Mouse (Mus musculus): ENCODE results near the gene Mthfd1l. TPM values are rescaled to one million over a fixed set of nuclear protein-coding genes. Genes with fewer than 3 reads are reported as not detected.
A peak's percentile ranks its signal among the peaks of the same experiment; 100 is the strongest.

The Mthfd1l gene
- polyA plus RNA-seq, 1 experiment from 2014 or later: 8.3 TPM

DNA sequence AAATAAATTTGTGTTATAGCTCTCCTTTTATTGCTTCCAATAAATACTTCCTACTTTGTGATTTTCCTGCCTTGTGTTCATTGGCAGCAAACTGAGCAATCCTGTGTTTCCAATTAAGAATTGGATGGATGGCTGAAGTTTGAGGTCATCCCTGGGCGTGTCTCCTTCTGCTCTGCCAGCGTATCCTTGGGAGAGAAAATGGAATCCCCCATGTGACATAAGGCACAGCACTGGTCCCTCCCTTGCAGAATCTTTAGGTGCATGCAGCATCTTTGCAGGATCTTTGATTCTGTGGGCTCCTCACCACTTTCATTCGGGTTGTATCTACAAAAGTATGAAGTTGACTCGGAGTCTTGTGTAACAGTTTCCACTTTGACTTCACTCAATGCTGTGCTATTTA, 53.7 kb downstream of the Mthfd1l start:
- Histone ChIP-seq H3K27ac (peak overlapping the region; percentile 22; the same call in 1 of the 2 replicates), H3K4me3 (no peak overlapping the region), H3K4me1 (peaks cover 11% of the 10 kb centered on the region; the same call in 1 of the 2 replicates), H3K9me3 (no peaks in the 10 kb centered on the region), H3K36me3 (no peaks in the 10 kb centered on the region), H3K9ac (no peak overlapping the region), H3K27me3 (no peaks in the 10 kb centered on the region), H3K4me2 (no peak overlapping the region)
- ATAC-seq (ENCODE audit: insufficient number of reproducible peaks, low FRiP score, low TSS enrichment, low read depth): no peak
- 59% methylated on average over 4 of the region's 4 CpGs for WGBS

DNA sequence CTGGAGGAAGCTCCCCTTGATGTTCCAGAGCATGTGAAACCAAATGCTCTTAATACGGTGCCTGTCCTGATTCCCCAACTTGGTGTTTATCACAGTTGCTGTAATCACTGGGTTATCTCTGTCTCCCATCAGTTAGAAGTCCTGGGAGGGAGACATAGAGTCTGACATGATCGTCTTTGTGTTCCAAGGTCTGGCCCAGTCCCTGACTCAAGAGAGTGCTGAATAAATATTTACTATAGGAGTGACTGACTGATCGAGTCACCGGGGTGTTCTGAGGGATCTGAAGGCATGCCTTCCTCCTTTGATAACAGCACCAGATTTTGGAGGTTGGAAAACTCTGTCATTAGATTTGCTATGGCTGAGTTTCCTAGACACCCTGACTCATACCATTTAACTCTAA, 54.5 kb downstream of the Mthfd1l start:
- H3K9me3 ChIP-seq: no peaks in the 10 kb centered on the region
- no peak overlapping the region for H3K9ac ChIP-seq
- peaks cover 11% of the 10 kb centered on the region; the same call in 1 of the 2 replicates for H3K4me1 ChIP-seq
- H3K4me3 ChIP-seq: no peak overlapping the region
- H3K36me3 ChIP-seq: no peaks in the 10 kb centered on the region
- no peak overlapping the region for H3K27ac ChIP-seq
- 53% methylated on average over 4 of the region's 4 CpGs for WGBS
- no peak for ATAC-seq (ENCODE audit: insufficient number of reproducible peaks, low FRiP score, low TSS enrichment, low read depth)
- no peak overlapping the region for H3K4me2 ChIP-seq
- H3K27me3 ChIP-seq: no peaks in the 10 kb centered on the region

DNA sequence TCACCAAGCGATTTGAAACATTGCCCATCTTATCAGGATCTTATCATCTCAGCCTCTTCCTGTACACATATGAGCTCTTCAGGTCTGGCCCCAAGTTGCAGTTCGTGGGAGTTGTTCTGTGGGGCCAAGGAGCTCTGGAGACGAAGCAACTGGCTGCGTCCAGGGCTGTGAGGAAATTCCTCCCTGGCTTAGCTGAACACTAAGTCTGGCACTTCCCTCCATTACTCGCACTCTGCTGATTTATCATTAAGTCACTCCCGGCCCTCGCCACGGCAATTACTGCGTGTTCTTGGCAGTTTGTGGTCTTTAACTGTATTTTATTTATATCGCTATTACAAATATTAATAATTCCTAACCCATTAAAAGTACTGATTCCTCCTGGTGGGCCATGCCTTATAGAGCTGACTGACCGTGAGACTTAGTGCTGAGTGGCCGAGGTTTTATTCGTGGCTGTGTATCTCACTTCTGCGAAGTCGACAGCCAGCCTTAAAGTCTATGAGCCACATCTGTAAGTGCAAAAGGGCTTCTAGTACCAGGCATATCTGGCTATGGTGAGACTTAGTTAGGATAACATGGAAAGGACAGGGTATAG, 56.0 kb downstream of the Mthfd1l start:
- Histone ChIP-seq H3K9ac (no peak overlapping the region), H3K27me3 (no peaks in the 10 kb centered on the region), H3K27ac (no peak overlapping the region), H3K9me3 (no peaks in the 10 kb centered on the region), H3K36me3 (no peaks in the 10 kb centered on the region), H3K4me3 (no peak overlapping the region), H3K4me1 (peaks cover 11% of the 10 kb centered on the region; the same call in 1 of the 2 replicates), H3K4me2 (no peak overlapping the region)
- 66% methylated on average over 15 of the region's 15 CpGs for WGBS
- ATAC-seq (ENCODE audit: insufficient number of reproducible peaks, low FRiP score, low TSS enrichment, low read depth): no peak

DNA sequence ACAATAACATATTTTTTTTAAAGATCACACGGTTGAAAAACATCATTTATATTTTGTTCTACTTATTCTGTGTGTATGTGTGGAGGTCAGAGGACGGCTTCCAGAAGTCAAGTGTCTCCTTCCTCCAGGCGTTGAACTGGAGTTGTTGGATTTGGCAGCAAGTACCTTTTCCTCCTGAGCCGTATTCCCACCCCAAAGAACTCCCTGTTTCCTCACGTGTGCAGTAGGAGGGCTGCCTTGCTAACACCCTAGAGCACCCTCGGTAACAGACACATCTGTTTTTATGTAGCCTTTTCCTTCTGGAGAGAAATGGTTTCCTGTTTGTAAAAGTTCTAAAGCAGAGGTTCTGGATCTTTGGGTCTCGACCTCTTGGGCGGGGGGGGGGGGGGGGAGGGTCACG, 60.8 kb downstream of the Mthfd1l start:
- Histone ChIP-seq H3K4me1 (peaks cover 2% of the 10 kb centered on the region; the same call in 1 of the 2 replicates), H3K4me3 (no peak overlapping the region), H3K36me3 (no peaks in the 10 kb centered on the region), H3K9ac (no peak overlapping the region), H3K27me3 (no peaks in the 10 kb centered on the region), H3K27ac (no peak overlapping the region), H3K4me2 (no peak overlapping the region), H3K9me3 (no peaks in the 10 kb centered on the region)
- no peak for ATAC-seq (ENCODE audit: insufficient number of reproducible peaks, low FRiP score, low TSS enrichment, low read depth)
- 59% methylated on average over 9 of the region's 9 CpGs for WGBS

DNA sequence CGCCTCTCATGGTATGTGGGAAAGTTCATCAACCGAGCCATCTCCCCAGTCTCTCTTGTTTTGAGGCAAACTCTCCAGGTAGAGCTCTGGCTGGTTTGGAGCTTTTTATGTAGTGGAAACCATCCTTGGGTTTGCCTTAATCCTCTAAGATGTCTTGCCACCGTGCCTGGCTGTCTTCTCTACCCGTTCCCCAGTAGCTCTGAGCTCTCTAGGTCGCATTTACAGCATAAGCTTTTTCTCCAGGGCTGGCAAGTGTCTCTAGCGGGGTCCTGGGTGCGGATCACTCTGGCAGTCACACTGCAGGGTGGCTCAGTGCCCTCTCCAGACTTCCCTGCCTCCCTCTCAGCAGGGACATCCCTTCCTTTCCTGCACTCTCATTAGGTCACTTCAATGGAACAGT, 63.6 kb downstream of the Mthfd1l start:
- no peaks in the 10 kb centered on the region for H3K9me3 ChIP-seq
- no peak overlapping the region for H3K4me3 ChIP-seq
- H3K4me1 ChIP-seq: peaks cover 2% of the 10 kb centered on the region; the same call in 1 of the 2 replicates
- no peaks in the 10 kb centered on the region for H3K36me3 ChIP-seq
- H3K27ac ChIP-seq: no peak overlapping the region
- no peak for ATAC-seq (ENCODE audit: insufficient number of reproducible peaks, low FRiP score, low TSS enrichment, low read depth)
- H3K27me3 ChIP-seq: no peaks in the 10 kb centered on the region
- no peak overlapping the region for H3K9ac ChIP-seq
- WGBS: 94% methylated on average over 7 of the region's 7 CpGs
- no peak overlapping the region for H3K4me2 ChIP-seq

DNA sequence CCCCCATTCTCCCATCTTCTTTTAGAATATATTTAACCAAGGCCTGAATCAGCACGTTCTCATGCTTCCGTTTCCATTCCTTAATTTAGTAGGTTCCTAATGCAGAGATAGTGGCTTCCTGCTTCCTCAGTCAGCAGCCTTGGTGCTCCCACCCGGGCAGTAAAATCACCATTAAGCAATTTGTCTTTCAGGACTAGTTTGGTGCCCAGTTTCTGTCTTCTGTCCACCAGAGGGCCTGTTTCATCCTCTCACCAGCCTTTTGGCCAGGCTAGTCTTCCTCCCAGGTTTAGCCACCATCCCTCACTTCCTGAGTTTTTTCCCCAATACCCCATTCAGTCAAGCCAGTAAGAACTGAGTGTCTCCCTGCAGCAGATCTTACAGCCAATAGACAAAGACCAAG, 64.1 kb downstream of the Mthfd1l start:
- Histone ChIP-seq H3K4me2 (no peak overlapping the region), H3K9ac (no peak overlapping the region), H3K4me1 (peaks cover 2% of the 10 kb centered on the region; the same call in 1 of the 2 replicates), H3K27me3 (no peaks in the 10 kb centered on the region), H3K9me3 (no peaks in the 10 kb centered on the region), H3K4me3 (no peak overlapping the region), H3K27ac (0 out of 2 replicates have a peak overlapping the region, but pooled peaks have one; percentile 19), H3K36me3 (no peaks in the 10 kb centered on the region)
- no peak for ATAC-seq (ENCODE audit: insufficient number of reproducible peaks, low FRiP score, low TSS enrichment, low read depth)
- 64% methylated on average over 3 of the region's 3 CpGs for WGBS

DNA sequence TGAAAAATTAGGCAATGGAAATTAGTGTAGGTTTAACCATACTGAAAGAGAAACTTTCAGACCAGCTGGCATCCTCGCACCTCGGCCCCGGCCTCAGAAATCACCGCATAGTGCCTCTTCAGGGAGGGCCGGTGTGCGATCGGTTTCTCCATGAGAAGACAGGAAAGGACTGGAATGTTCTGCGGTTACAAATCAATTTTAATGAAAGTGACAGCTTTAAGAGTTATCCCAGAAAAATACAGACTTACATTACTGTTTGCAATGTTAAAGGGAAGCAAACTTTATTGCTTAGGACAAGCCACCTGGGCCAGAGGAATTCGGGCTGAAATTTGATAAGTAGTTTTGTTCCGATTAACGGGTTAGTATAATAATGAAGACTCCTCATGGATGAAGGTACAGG, 65.7 kb downstream of the Mthfd1l start:
- no peak for ATAC-seq (ENCODE audit: insufficient number of reproducible peaks, low FRiP score, low TSS enrichment, low read depth)
- H3K9me3 ChIP-seq: no peaks in the 10 kb centered on the region
- WGBS: 52% methylated on average over 11 of the region's 11 CpGs
- H3K4me1 ChIP-seq: peaks cover 2% of the 10 kb centered on the region; the same call in 1 of the 2 replicates
- no peak overlapping the region for H3K4me3 ChIP-seq
- H3K36me3 ChIP-seq: no peaks in the 10 kb centered on the region
- no peak overlapping the region for H3K4me2 ChIP-seq
- no peak overlapping the region for H3K27ac ChIP-seq
- no peaks in the 10 kb centered on the region for H3K27me3 ChIP-seq
- H3K9ac ChIP-seq: no peak overlapping the region

DNA sequence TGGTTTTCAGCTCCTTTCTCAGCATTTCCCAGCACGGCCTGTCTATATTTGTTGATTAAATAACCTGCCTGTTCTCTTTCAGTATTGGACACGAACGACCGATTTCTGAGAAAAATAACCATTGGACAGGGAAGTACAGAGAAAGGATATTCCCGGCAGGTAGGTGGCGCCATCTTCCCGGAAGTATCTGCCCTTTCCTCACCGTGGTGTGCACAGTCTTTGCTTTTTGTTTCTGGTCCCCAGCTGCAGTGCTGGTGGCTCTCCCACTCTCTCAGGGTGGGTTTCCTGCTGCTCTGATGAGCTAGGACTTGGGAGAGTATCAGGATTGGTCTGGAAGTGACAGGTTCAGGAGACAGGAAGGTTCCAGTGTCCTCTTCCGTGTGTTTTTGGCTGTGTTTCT, 68.8 kb downstream of the Mthfd1l start:
- Histone ChIP-seq H3K9ac (no peak overlapping the region), H3K4me2 (no peak overlapping the region), H3K9me3 (no peaks in the 10 kb centered on the region), H3K4me3 (no peak overlapping the region), H3K4me1 (peaks cover 2% of the 10 kb centered on the region; the same call in 1 of the 2 replicates), H3K27me3 (no peaks in the 10 kb centered on the region), H3K27ac (no peak overlapping the region), H3K36me3 (no peaks in the 10 kb centered on the region)
- ATAC-seq (ENCODE audit: insufficient number of reproducible peaks, low FRiP score, low TSS enrichment, low read depth): no peak
- WGBS: 75% methylated on average over 9 of the region's 9 CpGs

DNA sequence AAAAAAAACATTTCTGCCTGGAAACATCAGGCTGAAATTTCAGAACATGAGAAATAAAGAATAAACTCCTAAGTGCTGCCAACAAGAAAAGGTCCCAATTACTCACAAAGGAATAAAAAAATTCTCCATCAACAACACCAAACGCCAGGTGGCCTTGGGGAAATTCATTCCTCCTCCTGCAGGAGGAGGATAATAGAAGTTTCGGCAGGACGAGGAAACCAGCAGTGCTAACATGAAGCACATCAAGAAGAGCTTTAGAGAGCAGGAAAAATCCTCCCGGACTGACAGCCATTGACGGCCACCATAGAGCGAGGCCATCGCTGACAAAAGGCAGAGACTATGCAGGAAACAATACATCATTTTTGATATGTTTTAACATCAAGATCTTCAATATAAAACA, 71.5 kb downstream of the Mthfd1l start:
- H3K4me2 ChIP-seq: no peak overlapping the region
- H3K9ac ChIP-seq: no peak overlapping the region
- no peak for ATAC-seq (ENCODE audit: insufficient number of reproducible peaks, low FRiP score, low TSS enrichment, low read depth)
- H3K4me1 ChIP-seq: 0 out of 2 replicates have a peak, but pooled peaks cover 2% of the 10 kb centered on the region
- 69% methylated on average over 7 of the region's 7 CpGs for WGBS
- H3K27ac ChIP-seq: no peak overlapping the region
- no peaks in the 10 kb centered on the region for H3K27me3 ChIP-seq
- H3K36me3 ChIP-seq: no peaks in the 10 kb centered on the region
- no peaks in the 10 kb centered on the region for H3K9me3 ChIP-seq
- H3K4me3 ChIP-seq: no peak overlapping the region

DNA sequence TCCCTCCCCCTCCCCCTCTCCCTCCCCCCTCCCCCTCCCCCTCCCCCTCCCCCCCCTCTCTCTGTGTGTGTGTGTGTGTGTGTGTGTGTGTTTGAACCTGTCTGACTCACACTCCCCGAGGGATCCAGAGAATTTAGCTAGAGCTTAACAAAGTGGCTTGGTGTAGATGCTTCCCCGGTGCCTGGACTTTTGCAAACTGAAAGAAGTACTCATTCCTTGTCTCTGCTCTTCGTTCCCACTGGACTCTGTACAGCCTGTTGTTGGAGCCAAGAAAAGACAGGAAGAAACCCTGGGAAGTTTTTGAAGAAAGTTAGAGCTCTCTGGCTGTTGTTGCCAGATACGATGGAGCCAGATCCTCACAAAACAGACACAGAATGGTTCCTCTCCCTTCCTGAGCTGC, 73.6 kb downstream of the Mthfd1l start:
- H3K4me2 ChIP-seq: no peak overlapping the region
- H3K27ac ChIP-seq: peak overlapping the region; percentile 27; the same call in 1 of the 2 replicates
- H3K9ac ChIP-seq: no peak overlapping the region
- no peak overlapping the region for H3K4me3 ChIP-seq
- peak; percentile 63; the same call in 1 of the 2 replicates for ATAC-seq (ENCODE audit: insufficient number of reproducible peaks, low FRiP score, low TSS enrichment, low read depth)
- H3K27me3 ChIP-seq: no peaks in the 10 kb centered on the region
- 42% methylated on average over 4 of the region's 4 CpGs for WGBS
- H3K4me1 ChIP-seq: 0 out of 2 replicates have a peak, but pooled peaks cover 2% of the 10 kb centered on the region
- no peaks in the 10 kb centered on the region for H3K9me3 ChIP-seq
- 0 out of 2 replicates have a peak, but pooled peaks cover 5% of the 10 kb centered on the region for H3K36me3 ChIP-seq

DNA sequence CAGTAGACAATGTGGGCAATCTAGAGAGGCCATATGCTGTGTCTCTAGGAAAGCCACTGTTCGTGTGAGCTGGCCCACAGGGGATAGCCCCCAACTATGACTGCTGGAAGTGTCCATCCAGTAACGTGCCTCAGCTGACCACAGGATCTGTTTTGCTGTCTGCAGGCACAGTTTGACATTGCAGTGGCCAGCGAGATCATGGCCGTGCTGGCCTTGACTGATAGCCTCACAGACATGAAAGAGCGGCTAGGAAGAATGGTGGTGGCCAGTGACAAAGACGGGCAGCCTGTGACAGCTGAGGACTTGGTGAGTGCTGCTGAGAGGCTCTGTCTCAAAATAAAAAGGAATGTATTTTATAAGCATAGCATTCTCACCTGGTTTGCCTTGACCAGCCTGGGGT, 74.7 kb downstream of the Mthfd1l start:
- H3K36me3 ChIP-seq: 0 out of 2 replicates have a peak, but pooled peaks cover 5% of the 10 kb centered on the region
- H3K9me3 ChIP-seq: no peaks in the 10 kb centered on the region
- H3K27me3 ChIP-seq: no peaks in the 10 kb centered on the region
- no peak for ATAC-seq (ENCODE audit: insufficient number of reproducible peaks, low FRiP score, low TSS enrichment, low read depth)
- no peak overlapping the region for H3K4me3 ChIP-seq
- H3K4me1 ChIP-seq: 0 out of 2 replicates have a peak, but pooled peaks cover 2% of the 10 kb centered on the region
- H3K4me2 ChIP-seq: no peak overlapping the region
- 86% methylated on average over 6 of the region's 6 CpGs for WGBS
- H3K9ac ChIP-seq: no peak overlapping the region
- no peak overlapping the region for H3K27ac ChIP-seq

DNA sequence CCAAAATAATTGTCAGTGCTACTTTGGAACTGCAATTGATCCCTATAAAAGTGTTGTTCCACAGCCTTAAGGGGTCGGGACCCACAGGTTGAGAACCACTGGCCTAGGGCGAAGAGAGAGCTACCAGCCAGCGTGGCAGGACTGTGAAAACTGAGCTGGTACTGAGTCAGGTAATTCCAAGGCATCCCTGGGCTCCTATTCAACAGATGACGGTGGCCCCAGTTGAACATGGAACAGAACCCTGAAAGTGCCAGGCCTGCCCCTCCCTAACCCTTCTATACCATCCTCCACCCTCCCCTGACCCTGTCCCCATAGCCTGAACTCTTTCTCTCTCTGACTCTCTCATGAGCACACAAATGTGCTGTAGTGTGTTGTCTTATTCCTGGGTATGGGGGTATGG, 77.3 kb downstream of the Mthfd1l start:
- Histone ChIP-seq H3K27ac (no peak overlapping the region), H3K4me3 (no peak overlapping the region), H3K27me3 (no peaks in the 10 kb centered on the region), H3K36me3 (0 out of 2 replicates have a peak, but pooled peaks cover 5% of the 10 kb centered on the region), H3K9me3 (no peaks in the 10 kb centered on the region), H3K4me1 (peaks cover 8% of the 10 kb centered on the region), H3K4me2 (no peak overlapping the region), H3K9ac (no peak overlapping the region)
- no peak for ATAC-seq (ENCODE audit: insufficient number of reproducible peaks, low FRiP score, low TSS enrichment, low read depth)
- 91% methylated on average over 4 of the region's 4 CpGs for WGBS
